Mouse (Mus musculus) testis, adult 2 months (tissue): ENCODE results near the gene Anp32e.

ENCODE experiments used
- CTCF ChIP-seq: fragments of 200-500 bp; IDR thresholded peaks from 2 replicates; pipeline ENCODE4 v1.5.1; 2012; ENCODE audit warnings: low read depth, mild to moderate bottlenecking, inconsistent platforms, low read length, moderate library complexity; ENCODE audit not compliant: control insufficient read depth, insufficient read depth, insufficient replicate concordance
- POLR2A ChIP-seq: fragments of 200-500 bp; IDR thresholded peaks from 2 replicates; pipeline ENCODE4 v1.6.1; 2012; ENCODE audit warnings: low read depth, mild to moderate bottlenecking, inconsistent platforms, low read length, moderate library complexity; ENCODE audit not compliant: control insufficient read depth

- TF ChIP-seq CTCF = no peak
- no peak for TF ChIP-seq POLR2A
These were observed 30.8 kb downstream of the Anp32e start for GRCm38 (mm10) chr3:95959807-95960206.
